Mouse (Mus musculus): ENCODE results near the gene Axin2. TPM values are rescaled to one million over a fixed set of nuclear protein-coding genes. Genes with fewer than 3 reads are reported as not detected.
A peak's percentile ranks its signal among the peaks of the same experiment; 100 is the strongest.

Axin2 gene
- polyA plus RNA-seq, 2 experiments: 0.15 to 0.85 TPM

DNA sequence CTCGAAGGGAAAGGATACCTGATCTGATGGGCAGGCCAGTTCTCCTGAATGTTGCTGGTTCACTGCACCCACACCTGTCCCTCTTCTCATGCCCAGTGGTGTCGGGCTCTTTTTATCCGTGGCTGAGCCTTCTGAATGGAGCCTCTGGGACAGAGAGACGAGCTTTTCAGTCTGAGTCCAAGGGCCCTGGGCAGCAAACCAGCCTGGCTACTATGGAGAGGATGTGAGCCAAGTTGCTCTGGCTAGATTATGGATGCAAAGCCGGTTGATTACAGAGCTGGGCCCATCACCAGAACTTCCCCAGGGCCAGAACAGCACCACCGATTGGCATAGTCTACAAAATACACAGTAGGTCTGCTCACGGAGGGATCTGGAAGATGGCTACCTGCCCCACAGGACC, 18.5 kb upstream of the Axin2 start:
- WGBS (ENCODE audit: insufficient replicate concordance): 49% methylated on average over 7 of the region's 7 CpGs
- H3K36me3 ChIP-seq (replicated peaks; ENCODE audit: control insufficient read depth, insufficient read depth, low read depth): no peaks in the 10 kb centered on the region
- no peak overlapping the region for H3K9ac ChIP-seq (replicated peaks)

DNA sequence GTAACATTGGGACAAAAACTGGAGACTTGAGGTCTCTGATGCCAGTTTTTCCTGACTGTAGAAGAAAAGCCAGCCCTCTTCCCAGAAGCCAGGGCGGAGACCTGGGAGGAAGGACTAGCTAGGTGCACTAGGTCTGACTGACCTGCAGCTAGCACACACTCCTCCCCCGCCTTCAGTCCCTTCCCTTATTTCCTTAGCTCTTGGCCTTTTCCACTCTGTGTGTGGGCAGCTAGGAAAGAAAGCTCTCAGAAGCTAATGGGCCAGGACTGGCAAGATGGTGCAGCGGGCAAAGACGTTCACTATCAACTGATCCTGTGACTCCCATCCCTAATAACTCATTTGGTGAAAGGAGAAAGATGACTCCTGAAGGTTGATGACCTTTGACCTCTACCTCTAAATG, 17.8 kb upstream of the Axin2 start:
- Histone ChIP-seq H3K27me3 (ENCODE audit: control insufficient read depth, insufficient read depth, low read length) (no peaks in the 10 kb centered on the region), H3K36me3 (replicated peaks; ENCODE audit: control insufficient read depth, insufficient read depth, low read depth) (no peaks in the 10 kb centered on the region), H3K9me3 (ENCODE audit: control insufficient read depth, low read length) (no peaks in the 10 kb centered on the region), H3K4me3 (ENCODE audit: insufficient read depth in 1 of 2, low read depth in 2 of 2, low read length in 2 of 2) (no peak overlapping the region), H3K4me2 (ENCODE audit: low read depth) (no peak overlapping the region), H3K9ac (replicated peaks) (no peak overlapping the region), H3K27ac (no peak overlapping the region), H3K4me1 (replicated peaks; ENCODE audit: control insufficient read depth in 2 of 2, insufficient read depth in 2 of 2, low read length in 1 of 2) (no peaks in the 10 kb centered on the region)
- ATAC-seq (ENCODE audit: insufficient read depth) (no peak), DNase-seq (ENCODE audit: low read depth in 3 of 3, low spot score in 3 of 3) (no peak)
- no peak for TF ChIP-seq EP300 (IDR thresholded peaks at IDR 0.05; ENCODE audit: low read depth)
- TF ChIP-seq CTCF (IDR thresholded peaks at IDR 0.05; ENCODE audit: low read depth): no peak
- WGBS (ENCODE audit: insufficient replicate concordance): 59% methylated on average over 4 of the region's 4 CpGs

More for the DNA sequence above, 18.5 kb upstream of the Axin2 start:
- H3K4me1 ChIP-seq (replicated peaks; ENCODE audit: control insufficient read depth in 2 of 2, insufficient read depth in 2 of 2, low read length in 1 of 2): no peaks in the 10 kb centered on the region
- H3K4me3 ChIP-seq (ENCODE audit: insufficient read depth in 1 of 2, low read depth in 2 of 2, low read length in 2 of 2): no peak overlapping the region
- no peak for DNase-seq (ENCODE audit: low read depth in 3 of 3, low spot score in 3 of 3)
- H3K9me3 ChIP-seq (ENCODE audit: control insufficient read depth, low read length): no peaks in the 10 kb centered on the region
- H3K4me2 ChIP-seq (ENCODE audit: low read depth): no peak overlapping the region
- no peak overlapping the region for H3K27ac ChIP-seq
- H3K27me3 ChIP-seq (ENCODE audit: control insufficient read depth, insufficient read depth, low read length): no peaks in the 10 kb centered on the region
- ATAC-seq (ENCODE audit: insufficient read depth): no peak
- TF ChIP-seq EP300 (IDR thresholded peaks at IDR 0.05; ENCODE audit: low read depth): no peak
- TF ChIP-seq CTCF (IDR thresholded peaks at IDR 0.05; ENCODE audit: low read depth): no peak

DNA sequence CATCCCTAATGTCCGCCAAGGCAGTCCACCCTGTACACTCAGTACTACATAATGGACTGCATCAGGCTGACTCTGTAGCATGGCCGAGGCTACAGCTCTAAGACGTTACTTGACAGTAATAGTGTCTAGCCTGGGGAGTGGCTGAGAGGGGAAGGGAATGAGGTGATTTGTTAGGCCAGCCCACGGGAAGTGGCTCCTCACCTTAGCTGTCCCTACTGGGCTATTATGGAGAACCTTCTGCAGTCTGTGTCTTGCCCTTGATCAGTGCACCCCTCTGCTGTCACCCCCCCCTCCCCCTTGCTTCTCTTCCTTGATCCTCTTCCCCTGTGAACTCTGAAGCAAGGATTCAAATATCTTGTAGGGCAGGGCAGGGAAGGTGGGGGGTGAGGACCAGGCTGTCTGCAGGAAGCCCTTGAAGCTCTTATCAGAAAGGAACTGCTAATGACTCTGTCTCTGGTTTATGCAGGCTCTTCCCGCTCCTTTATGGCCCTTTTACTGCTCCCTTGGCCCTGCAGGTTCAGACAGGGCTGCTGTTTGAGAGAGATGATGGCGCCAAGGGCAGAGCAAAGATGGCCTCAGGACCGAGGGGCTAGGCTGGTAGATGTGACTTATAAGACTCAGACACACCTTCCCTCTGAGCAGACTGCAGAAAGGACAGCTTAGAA, 13.4 kb upstream of the Axin2 start:
- 22% methylated on average over 7 of the region's 7 CpGs for WGBS (ENCODE audit: insufficient replicate concordance)
- no peaks in the 10 kb centered on the region for H3K9me3 ChIP-seq (ENCODE audit: control insufficient read depth, low read length)
- ATAC-seq (ENCODE audit: insufficient read depth) (no peak), DNase-seq (ENCODE audit: low read depth in 3 of 3, low spot score in 3 of 3) (no peak)
- no peaks in the 10 kb centered on the region for H3K36me3 ChIP-seq (replicated peaks; ENCODE audit: control insufficient read depth, insufficient read depth, low read depth)
- no peak overlapping the region for H3K4me3 ChIP-seq (ENCODE audit: insufficient read depth in 1 of 2, low read depth in 2 of 2, low read length in 2 of 2)
- H3K27ac ChIP-seq: no peak overlapping the region
- no peak for TF ChIP-seq EP300 (IDR thresholded peaks at IDR 0.05; ENCODE audit: low read depth)
- TF ChIP-seq CTCF (IDR thresholded peaks at IDR 0.05; ENCODE audit: low read depth): no peak
- peaks cover 0 to 10% of the 10 kb centered on the region in 2 experiments; a peak in 3 of 4 replicates for H3K4me1 ChIP-seq (replicated peaks; ENCODE audit: control insufficient read depth in 2 of 2, insufficient read depth in 2 of 2, low read length in 1 of 2)
- H3K4me2 ChIP-seq (ENCODE audit: low read depth): no peak overlapping the region
- H3K27me3 ChIP-seq (ENCODE audit: control insufficient read depth, insufficient read depth, low read length): no peaks in the 10 kb centered on the region; the same call in 1 of the 2 replicates
- no peak overlapping the region for H3K9ac ChIP-seq (replicated peaks)

DNA sequence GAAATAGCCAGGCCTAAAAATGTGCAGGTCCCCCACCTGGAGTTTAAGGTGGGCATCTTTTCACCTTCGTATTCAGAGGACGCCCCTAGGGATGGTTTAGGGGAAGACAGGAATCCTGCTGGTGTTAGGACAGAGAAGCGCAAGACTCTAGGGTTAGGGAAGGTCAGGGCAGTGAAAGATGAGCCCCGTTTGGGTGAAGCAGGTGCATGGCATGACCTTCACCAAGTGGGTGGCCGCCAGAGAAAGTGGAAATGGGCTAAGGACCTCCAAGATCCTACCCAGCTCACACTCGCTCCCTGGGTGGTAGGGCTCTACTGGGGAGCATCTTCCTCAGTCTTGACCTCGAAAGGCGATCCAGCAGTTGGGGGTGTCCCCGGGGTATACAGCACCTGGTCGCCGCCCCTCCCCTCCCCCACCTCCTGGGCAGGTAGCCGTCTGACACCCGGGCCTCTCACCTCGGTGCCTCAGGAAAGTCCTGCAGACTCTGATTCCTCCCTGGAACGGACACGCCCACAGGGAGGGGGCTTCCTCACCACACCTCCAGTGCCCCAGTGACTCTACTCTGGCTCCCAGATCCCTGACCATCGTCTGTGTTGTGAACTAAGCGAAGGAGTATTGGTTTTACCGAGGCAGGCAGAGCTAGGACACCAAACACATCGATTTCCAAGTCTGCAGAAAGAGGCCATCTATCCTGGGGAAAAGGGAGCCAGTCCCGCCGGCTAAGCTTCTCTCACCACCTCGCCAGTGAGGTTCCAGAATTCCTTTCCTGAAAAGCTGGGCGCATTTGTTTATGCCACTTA, 10.6 kb upstream of the Axin2 start:
- 6% methylated on average over 24 of the region's 24 CpGs for WGBS (ENCODE audit: insufficient replicate concordance)
- Histone ChIP-seq H3K4me1 (replicated peaks; ENCODE audit: control insufficient read depth in 2 of 2, insufficient read depth in 2 of 2, low read length in 1 of 2) (peaks cover 0 to 10% of the 10 kb centered on the region in 2 experiments; a peak in 3 of 4 replicates), H3K27ac (no peak overlapping the region), H3K9ac (replicated peaks) (no peak overlapping the region), H3K36me3 (replicated peaks; ENCODE audit: control insufficient read depth, insufficient read depth, low read depth) (no peaks in the 10 kb centered on the region), H3K4me2 (ENCODE audit: low read depth) (peak overlapping the region; percentile 43), H3K9me3 (ENCODE audit: control insufficient read depth, low read length) (no peaks in the 10 kb centered on the region), H3K4me3 (ENCODE audit: insufficient read depth in 1 of 2, low read depth in 2 of 2, low read length in 2 of 2) (no peak overlapping the region), H3K27me3 (ENCODE audit: control insufficient read depth, insufficient read depth, low read length) (no peaks in the 10 kb centered on the region; the same call in 1 of the 2 replicates)
- no peak for TF ChIP-seq EP300 (IDR thresholded peaks at IDR 0.05; ENCODE audit: low read depth)
- no peak for TF ChIP-seq CTCF (IDR thresholded peaks at IDR 0.05; ENCODE audit: low read depth)
- no peak for DNase-seq (ENCODE audit: low read depth in 3 of 3, low spot score in 3 of 3)
- no peak for ATAC-seq (ENCODE audit: insufficient read depth)

DNA sequence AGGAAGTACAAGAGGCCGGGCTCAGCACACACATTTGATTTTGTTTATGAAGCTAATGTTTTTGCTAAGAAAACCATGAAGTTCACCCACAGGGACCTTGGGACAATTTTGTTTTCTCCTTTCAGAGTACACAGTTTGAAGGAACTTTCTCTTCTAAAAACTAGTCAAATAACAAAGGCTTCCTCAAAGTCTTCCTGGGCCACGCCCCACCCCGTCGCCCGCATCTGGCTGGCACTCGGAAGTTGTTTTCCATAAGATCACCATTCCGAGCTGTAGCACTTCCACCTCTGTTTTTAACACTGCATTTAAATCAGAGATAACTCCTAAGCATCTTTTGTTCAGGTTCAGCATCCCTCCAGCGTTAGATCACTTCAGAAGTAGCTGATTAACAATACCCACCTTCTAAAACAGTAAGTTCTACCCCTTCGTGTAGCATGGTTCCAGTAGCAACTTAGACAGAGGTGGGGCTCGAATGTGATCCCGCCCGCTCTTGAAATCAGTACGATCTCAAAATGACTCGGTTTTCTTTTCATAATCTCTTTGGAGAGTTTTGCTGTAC, 9.7 kb upstream of the Axin2 start:
- ATAC-seq (ENCODE audit: insufficient read depth): no peak
- no peaks in the 10 kb centered on the region; the same call in 1 of the 2 replicates for H3K27me3 ChIP-seq (ENCODE audit: control insufficient read depth, insufficient read depth, low read length)
- TF ChIP-seq CTCF (IDR thresholded peaks at IDR 0.05; ENCODE audit: low read depth): no peak
- no peak for TF ChIP-seq EP300 (IDR thresholded peaks at IDR 0.05; ENCODE audit: low read depth)
- H3K4me3 ChIP-seq (ENCODE audit: insufficient read depth in 1 of 2, low read depth in 2 of 2, low read length in 2 of 2): no peak overlapping the region
- H3K4me2 ChIP-seq (ENCODE audit: low read depth): peak overlapping the region; percentile 43
- H3K27ac ChIP-seq: no peak overlapping the region
- WGBS (ENCODE audit: insufficient replicate concordance): 1% methylated on average over 14 of the region's 14 CpGs
- no peak for DNase-seq (ENCODE audit: low read depth in 3 of 3, low spot score in 3 of 3)
- H3K4me1 ChIP-seq (replicated peaks; ENCODE audit: control insufficient read depth in 2 of 2, insufficient read depth in 2 of 2, low read length in 1 of 2): peaks cover 0 to 10% of the 10 kb centered on the region in 2 experiments; a peak in 3 of 4 replicates
- H3K36me3 ChIP-seq (replicated peaks; ENCODE audit: control insufficient read depth, insufficient read depth, low read depth): no peaks in the 10 kb centered on the region
- H3K9me3 ChIP-seq (ENCODE audit: control insufficient read depth, low read length): no peaks in the 10 kb centered on the region
- no peak overlapping the region for H3K9ac ChIP-seq (replicated peaks)
